Mouse (Mus musculus): ENCODE data around the gene Stk38.
A peak's percentile ranks its signal among the peaks of the same experiment; 100 is the strongest.
"Not testable (repeated sequence)": the region's sequence is repeated elsewhere in the genome, so short reads cannot be mapped to it uniquely, and the experiment has no call there.

The Stk38 gene

GRCm38 (mm10) chr17:29007641-29008325, at the start of gene Stk38:
Gene Stk38 (minus strand): TSS chr17:29007995.
- peak; percentile 91 for DNase-seq (ENCODE audit: low spot score)

- no peak for DNase-seq (ENCODE audit: low spot score)
These were observed 49.6 kb upstream of the Stk38 start for GRCm38 (mm10) chr17:29057361-29057890.

- peak; percentile 55 for DNase-seq (ENCODE audit: low spot score)
These were observed 48.9 kb upstream of the Stk38 start for GRCm38 (mm10) chr17:29056699-29057151.

- no peak for DNase-seq (ENCODE audit: low spot score)
These were observed 48.4 kb upstream of the Stk38 start for GRCm38 (mm10) chr17:29056207-29056606.

- no peak for DNase-seq (ENCODE audit: low spot score)
These were observed 47.8 kb upstream of the Stk38 start for GRCm38 (mm10) chr17:29055586-29055985.

GRCm38 (mm10) chr17:29054429-29054828, 46.6 kb upstream of the Stk38 start:
- no peak for DNase-seq (ENCODE audit: low spot score)

- no peak for DNase-seq (ENCODE audit: low spot score)
These were observed 46.0 kb upstream of the Stk38 start for GRCm38 (mm10) chr17:29053841-29054240.

GRCm38 (mm10) chr17:29053067-29053466, 45.3 kb upstream of the Stk38 start:
- DNase-seq (ENCODE audit: low spot score), result no peak

- DNase-seq (ENCODE audit: low spot score), result no peak
These were observed 43.0 kb upstream of the Stk38 start for GRCm38 (mm10) chr17:29050791-29051190.

GRCm38 (mm10) chr17:29049923-29050322, 42.1 kb upstream of the Stk38 start:
- DNase-seq (ENCODE audit: low spot score), result no peak

- DNase-seq (ENCODE audit: low spot score), result no peak
These were observed 41.7 kb upstream of the Stk38 start for GRCm38 (mm10) chr17:29049508-29049889.

GRCm38 (mm10) chr17:29048748-29049507, 41.1 kb upstream of the Stk38 start:
- DNase-seq (ENCODE audit: low spot score), result peak; percentile 88

GRCm38 (mm10) chr17:29047697-29048514, 40.1 kb upstream of the Stk38 start:
- DNase-seq (ENCODE audit: low spot score), result no peak

GRCm38 (mm10) chr17:29046863-29047262, 39.1 kb upstream of the Stk38 start:
- DNase-seq (ENCODE audit: low spot score), result no peak

GRCm38 (mm10) chr17:29045741-29046530, 38.1 kb upstream of the Stk38 start:
- no peak for DNase-seq (ENCODE audit: low spot score)

GRCm38 (mm10) chr17:29044925-29045319, 37.1 kb upstream of the Stk38 start:
- DNase-seq (ENCODE audit: low spot score), result peak; percentile 72

- no peak for DNase-seq (ENCODE audit: low spot score)
These were observed 36.5 kb upstream of the Stk38 start for GRCm38 (mm10) chr17:29044146-29044924.

- no peak for DNase-seq (ENCODE audit: low spot score)
These were observed 35.8 kb upstream of the Stk38 start for GRCm38 (mm10) chr17:29043583-29043982.

GRCm38 (mm10) chr17:29042569-29042968, 34.8 kb upstream of the Stk38 start:
- DNase-seq (ENCODE audit: low spot score), result no peak

- not testable (repeated sequence) for DNase-seq (ENCODE audit: low spot score)
These were observed 33.8 kb upstream of the Stk38 start for GRCm38 (mm10) chr17:29041632-29042031.

GRCm38 (mm10) chr17:29039351-29039750, 31.6 kb upstream of the Stk38 start:
- DNase-seq (ENCODE audit: low spot score), result no peak
